9 mouse cellular contexts compared by ENCODE assay signal in genomic region chr9:107975399-107976386, GRCm38 (mm10). TPM values are rescaled to one million over a fixed set of nuclear protein-coding genes. Genes with fewer than 3 reads are reported as not detected.
DNase-seq lines count a peak whose midpoint lies in the region; ATAC-seq and TF ChIP-seq lines count a peak whose summit lies in the region.
"Had no signal": no experiment of that assay in that cellular context is flagged by ENCODE, and none has a peak within 500 bp of the region (broad histone marks: within the 10 kb centered on the region; RNA-seq: fewer than 3 reads in every experiment).

TSS of gene Uba7 (plus strand) at chr9:107975505.

- H3K9me3 ChIP-seq in intestine, postnatal 0 days (ENCODE audit: control insufficient read depth), result no peaks in the 10 kb centered on the region
- H3K9me3 ChIP-seq in stomach, postnatal 0 days (ENCODE audit: control insufficient read depth, low read length), result no peaks in the 10 kb centered on the region
- H3K9me3 ChIP-seq: neural tube, embryonic 13.5 days had no signal

- DNase-seq in cerebellum, adult 2 months, result no peak
- DNase-seq in cerebellum, postnatal 14 days, result no peak
- peak; percentile 49 for DNase-seq in MN1 (ENCODE audit: low spot score)
- peak; percentile 58 for DNase-seq in lung, adult 2 months
- peak; percentile 53 for DNase-seq in stomach, postnatal 0 days (ENCODE audit: low spot score)
- no peak for DNase-seq in layer of hippocampus, adult 9-10 months (ENCODE audit: low spot score)

- TF ChIP-seq EP300 in stomach, postnatal 0 days (optimal IDR thresholded peaks at IDR 0.05), result no peak

- no peaks in the 10 kb centered on the region for H3K27me3 ChIP-seq in cerebellum, adult 2 months (ENCODE audit: control insufficient read depth, insufficient read depth, low read length)
- no peaks in the 10 kb centered on the region for H3K27me3 ChIP-seq in intestine, postnatal 0 days (replicated peaks; ENCODE audit: control insufficient read depth, insufficient read depth, low read length)
- no peaks in the 10 kb centered on the region for H3K27me3 ChIP-seq in stomach, postnatal 0 days (ENCODE audit: control insufficient read depth, insufficient read depth, low read length)
- H3K27me3 ChIP-seq: neural tube, embryonic 13.5 days had no signal

- 76% methylated on average over 12 of the region's 12 CpGs for WGBS in cerebellum, adult 2 months
- 54% methylated on average over 12 of the region's 12 CpGs for WGBS in intestine, postnatal 0 days
- WGBS in lung, adult 2 months, result 45% methylated on average over 12 of the region's 12 CpGs
- WGBS in stomach, postnatal 0 days, result 57% methylated on average over 12 of the region's 12 CpGs

- TF ChIP-seq CTCF in cerebellum, adult 2 months (IDR thresholded peaks at IDR 0.05; ENCODE audit: borderline replicate concordance, insufficient read depth, low read depth, low read length), result no peak
- no peak for TF ChIP-seq CTCF in embryonic fibroblast, embryonic 13.5 days (IDR thresholded peaks at IDR 0.05; ENCODE audit: borderline replicate concordance, insufficient read depth, low read length)
- no peak for TF ChIP-seq CTCF in intestine, postnatal 0 days (IDR thresholded peaks at IDR 0.05; ENCODE audit: low read depth)
- no peak for TF ChIP-seq CTCF in lung, adult 2 months (IDR thresholded peaks at IDR 0.05; ENCODE audit: insufficient read depth, low read length)
- TF ChIP-seq CTCF in stomach, postnatal 0 days (IDR thresholded peaks at IDR 0.05; ENCODE audit: low read depth), result no peak

- ATAC-seq in intestine, postnatal 0 days, result peak; percentile 80
- ATAC-seq in stomach, postnatal 0 days (ENCODE audit: low FRiP score, low TSS enrichment), result peak; percentile 77

- H3K27ac ChIP-seq in cerebellum, adult 2 months (ENCODE audit: insufficient read depth, low read length), result no peak within 1 kb of the TSS
- H3K27ac ChIP-seq in embryonic fibroblast, embryonic 13.5 days (ENCODE audit: insufficient read depth, low read length), result peak within 1 kb of the TSS; percentile 94
- peak within 1 kb of the TSS; percentile 76 for H3K27ac ChIP-seq in intestine, postnatal 0 days (ENCODE audit: low read depth, low read length)
- peak within 1 kb of the TSS; percentile 67 for H3K27ac ChIP-seq in stomach, postnatal 0 days (replicated peaks)
- H3K27ac ChIP-seq: neural tube, embryonic 13.5 days had no signal

- H3K4me3 ChIP-seq in cerebellum, adult 2 months (replicated peaks; ENCODE audit: insufficient read depth, low read depth, low read length), result no peak within 1 kb of the TSS
- H3K4me3 ChIP-seq in embryonic fibroblast, embryonic 13.5 days (ENCODE audit: insufficient read depth, low read length), result peak within 1 kb of the TSS; percentile 11
- H3K4me3 ChIP-seq in intestine, postnatal 0 days (ENCODE audit: low read depth, low read length), result peak within 1 kb of the TSS; percentile 37
- H3K4me3 ChIP-seq in lung, adult 2 months (replicated peaks; ENCODE audit: extremely low read depth, low read depth, low read length), result peak within 1 kb of the TSS; percentile 89
- peak within 1 kb of the TSS; percentile 17 for H3K4me3 ChIP-seq in stomach, postnatal 0 days (ENCODE audit: low read depth, low read length)
- H3K4me3 ChIP-seq: neural tube, embryonic 13.5 days had no signal

- peak within 1 kb of the TSS; percentile 78 for H3K4me2 ChIP-seq in intestine, postnatal 0 days (replicated peaks; ENCODE audit: low read depth)
- H3K4me2 ChIP-seq in stomach, postnatal 0 days (replicated peaks; ENCODE audit: low read depth), result peak within 1 kb of the TSS; percentile 51
- H3K4me2 ChIP-seq: neural tube, embryonic 13.5 days had no signal

- H3K9ac ChIP-seq in intestine, postnatal 0 days (ENCODE audit: low read depth, low read length), result peak within 1 kb of the TSS; percentile 56
- peak within 1 kb of the TSS; percentile 57 for H3K9ac ChIP-seq in stomach, postnatal 0 days (ENCODE audit: low read length)
- H3K9ac ChIP-seq: neural tube, embryonic 13.5 days had no signal

- peaks cover 45% of the 10 kb centered on the region for H3K36me3 ChIP-seq in intestine, postnatal 0 days (ENCODE audit: control insufficient read depth, insufficient read depth)
- peaks cover 4% of the 10 kb centered on the region; the same call in 1 of the 2 replicates for H3K36me3 ChIP-seq in stomach, postnatal 0 days (ENCODE audit: control insufficient read depth, insufficient read depth, low read length)
- H3K36me3 ChIP-seq: neural tube, embryonic 13.5 days had no signal

- no peak for TF ChIP-seq POLR2A in cerebellum, adult 2 months (IDR thresholded peaks at IDR 0.05; ENCODE audit: borderline replicate concordance, insufficient read depth, low read length)
- peak; percentile 42; the same call in 1 of the 2 replicates for TF ChIP-seq POLR2A in embryonic fibroblast, embryonic 13.5 days (IDR thresholded peaks at IDR 0.05; ENCODE audit: low read depth, low read length)
- TF ChIP-seq POLR2A in lung, adult 2 months (IDR thresholded peaks at IDR 0.05; ENCODE audit: borderline replicate concordance, extremely low read depth, low read depth, low read length), result peak; percentile 19; the same call in 1 of the 2 replicates

- H3K4me1 ChIP-seq in cerebellum, adult 2 months (ENCODE audit: control insufficient read depth, insufficient read depth, low read length), result no peaks in the 10 kb centered on the region
- H3K4me1 ChIP-seq in embryonic fibroblast, embryonic 13.5 days (ENCODE audit: control insufficient read depth, insufficient read depth, low read length), result peaks cover 4% of the 10 kb centered on the region
- H3K4me1 ChIP-seq in intestine, postnatal 0 days (replicated peaks; ENCODE audit: control insufficient read depth, insufficient read depth, low read length), result peaks cover 7% of the 10 kb centered on the region; the same call in 1 of the 2 replicates
- H3K4me1 ChIP-seq in lung, adult 2 months (ENCODE audit: control insufficient read depth, insufficient read depth, low read length), result peaks cover 16% of the 10 kb centered on the region
- H3K4me1 ChIP-seq in stomach, postnatal 0 days (replicated peaks; ENCODE audit: control insufficient read depth, insufficient read depth), result no peaks in the 10 kb centered on the region; the same call in 1 of the 2 replicates

RNA-seq across cellular contexts. Expression of gene Uba7, which starts in this region (rescaled TPM):
- polyA plus RNA-seq in cerebellum, adult 2 months (2012; rRNA removed), result 8.0 and 10.0 TPM in 2 replicates
- polyA plus RNA-seq in embryonic fibroblast, embryonic 13.5 days (2011; ENCODE audit: insufficient read length, low read depth, missing spikeins), result 18.8 and 27.3 TPM in 2 replicates
- 43.8 and 50.6 TPM in 2 replicates for polyA plus RNA-seq in intestine, postnatal 0 days (2015; fragmentation: Nextera tagmentation; extraction: Ambion mirVana)
- 94.0 and 124 TPM in 2 replicates for polyA plus RNA-seq in lung, adult 2 months (2012; rRNA removed)
- polyA plus RNA-seq in stomach, postnatal 0 days (2015; fragmentation: Nextera tagmentation; extraction: Ambion mirVana), result 24.7 and 28.9 TPM in 2 replicates

Comparison
In these comparisons a context has a peak if more than half of its experiments do, and no peak if none do; other contexts are left out.
1. DNase-seq: peak in MN1 (single experiment), lung, adult 2 months (single experiment) and stomach, postnatal 0 days (single experiment); none in cerebellum, adult 2 months (0 of 2), cerebellum, postnatal 14 days (0 of 2) and layer of hippocampus, adult 9-10 months (single experiment).